Mouse (Mus musculus): ENCODE results near the gene Ywhab. TPM values are rescaled to one million over a fixed set of nuclear protein-coding genes. Genes with fewer than 3 reads are reported as not detected.

The Ywhab gene
- total RNA-seq (2021), result 10 to 100 TPM; 39.3 to 42.4 TPM
- long read RNA-seq, experiment 1, transcript Ywhab-201 (6 exons, 3,013 nt), result major isoform, 64 of 75 reads
- long read RNA-seq, experiment 1, partial matches to known transcripts, result 9 of 75 reads
- long read RNA-seq, experiment 1, other reads (novel, unspliced or antisense), result 2 of 75 reads
- long read RNA-seq, experiment 2, transcript Ywhab-201 (6 exons, 3,013 nt), result major isoform, 58 of 66 reads
- long read RNA-seq, experiment 2, partial matches to known transcripts, result 3 of 66 reads
- long read RNA-seq, experiment 2, other reads (novel, unspliced or antisense), result 5 of 66 reads

GRCm38 (mm10) chr2:163994654-163994976, at the start of gene Ywhab:
Gene Ywhab, plus strand, starts transcription at chr2:163994960.
- DNase-seq (ENCODE audit: low spot score), result peak; percentile 93

- DNase-seq (ENCODE audit: low spot score), result no peak
These were observed 48.5 kb upstream of the Ywhab start for GRCm38 (mm10) chr2:163946221-163946620.

- no peak for DNase-seq (ENCODE audit: low spot score)
These were observed 46.8 kb upstream of the Ywhab start for GRCm38 (mm10) chr2:163947976-163948375.

- peak; percentile 54 for DNase-seq (ENCODE audit: low spot score)
These were observed 43.0 kb upstream of the Ywhab start for GRCm38 (mm10) chr2:163951770-163952169.

GRCm38 (mm10) chr2:163953622-163954310, 41.0 kb upstream of the Ywhab start:
- no peak for DNase-seq (ENCODE audit: low spot score)

DNA sequence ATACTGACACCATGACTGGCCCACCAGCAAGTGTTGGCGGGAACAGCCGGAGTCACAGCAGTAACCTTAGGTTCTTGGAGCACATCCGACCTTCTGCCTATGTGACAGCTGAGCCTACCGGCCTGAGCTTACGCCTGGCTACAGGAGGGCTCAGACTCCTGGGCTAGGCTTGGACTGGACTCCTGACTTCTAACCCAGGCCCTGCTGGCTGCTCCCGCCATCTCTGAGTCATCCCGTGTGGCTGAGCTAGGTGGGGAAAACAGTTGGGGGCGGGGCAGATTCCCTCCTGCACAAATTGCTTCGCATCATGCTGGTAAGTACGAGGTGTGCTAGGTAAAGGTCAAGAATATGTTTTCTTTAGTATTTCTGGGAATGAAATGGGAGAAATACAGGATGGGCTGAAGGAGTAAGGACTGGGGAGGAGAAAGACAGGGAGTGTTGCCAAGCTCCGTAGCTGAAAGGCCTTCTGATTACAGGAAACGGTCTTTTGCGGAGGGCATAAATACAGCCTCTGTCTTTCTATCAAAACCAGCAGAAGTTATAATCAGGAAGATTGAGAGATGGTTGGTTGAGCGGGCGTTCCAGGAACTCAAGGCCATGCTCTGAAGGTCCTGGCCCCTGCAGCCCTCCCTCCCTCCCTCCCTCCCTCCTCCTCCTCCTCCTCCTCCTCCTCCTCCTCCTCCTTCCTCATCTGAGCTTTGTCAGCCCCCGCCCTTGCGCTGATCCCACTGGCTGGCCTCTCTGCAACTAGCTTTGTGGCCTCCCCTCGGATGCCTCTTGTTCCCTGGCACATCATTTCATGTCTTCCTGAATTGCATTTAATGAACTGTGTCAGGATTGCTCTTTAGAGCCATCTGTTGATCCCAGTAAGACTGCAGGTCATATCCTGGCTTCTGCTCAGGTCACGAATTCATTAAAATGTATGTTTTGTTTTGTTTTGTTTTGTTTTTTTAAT, 29.9 kb upstream of the Ywhab start:
- no peak for DNase-seq (ENCODE audit: low spot score)

DNA sequence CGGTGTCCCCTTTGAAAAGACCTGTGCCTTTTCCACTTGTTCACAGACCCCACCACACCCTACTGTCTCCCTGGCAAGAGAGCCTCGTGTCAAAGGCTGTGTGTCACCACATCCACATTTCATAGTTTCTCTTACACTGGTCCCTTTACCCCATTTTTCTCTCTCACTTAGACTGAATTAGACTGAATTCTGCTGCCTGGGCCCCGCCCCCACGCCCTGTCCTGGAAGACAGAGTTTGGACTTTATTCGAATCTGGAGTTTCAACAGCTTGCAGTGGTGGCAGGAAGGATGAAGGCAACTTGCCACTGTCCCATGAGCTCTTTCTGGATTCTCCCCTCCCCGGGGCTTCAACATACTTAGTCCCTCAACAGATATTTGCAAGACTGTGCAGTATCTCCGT, 29.1 kb upstream of the Ywhab start:
- no peak for DNase-seq (ENCODE audit: low spot score)

- peak; percentile 50 for DNase-seq (ENCODE audit: low spot score)
These were observed 26.2 kb upstream of the Ywhab start for GRCm38 (mm10) chr2:163968581-163968980.

DNA sequence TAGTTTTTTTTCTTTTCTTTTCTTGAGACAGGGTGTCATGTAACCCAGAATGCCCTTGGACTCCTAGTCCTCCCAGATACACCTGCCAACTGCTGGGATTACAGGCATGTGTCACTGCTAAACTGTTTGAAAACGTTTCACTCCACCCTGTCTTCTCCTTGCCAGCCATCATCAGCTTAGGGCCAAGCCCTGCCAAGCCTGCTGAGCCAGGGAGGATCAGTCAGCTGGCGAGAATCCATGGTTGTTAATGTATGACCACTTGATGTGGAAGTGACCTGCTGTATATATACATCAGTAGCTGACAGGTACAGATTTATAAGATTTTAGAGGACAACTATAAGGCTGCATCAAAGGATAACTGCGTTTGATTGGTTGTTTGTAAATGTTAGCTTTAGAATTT, 24.4 kb upstream of the Ywhab start:
- DNase-seq (ENCODE audit: low spot score), result no peak

DNA sequence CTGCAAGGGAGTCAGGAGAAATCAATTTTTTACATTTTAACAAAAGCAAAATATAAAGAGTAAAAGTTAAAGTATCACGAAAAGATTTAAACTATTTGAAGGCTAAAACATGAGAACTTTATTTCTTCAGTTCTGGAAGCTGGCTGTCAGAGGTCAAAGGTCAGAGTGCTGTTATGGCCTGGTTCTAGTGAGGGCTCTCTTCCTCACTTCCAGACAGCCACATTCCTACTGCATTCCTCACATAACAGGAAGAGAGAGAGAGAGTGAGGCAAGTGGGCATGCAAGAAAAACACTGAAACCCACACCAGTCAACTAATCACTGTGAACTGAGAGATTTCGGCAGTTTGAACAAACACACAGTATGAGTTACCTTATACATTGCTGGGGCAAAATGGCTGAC, 20.7 kb upstream of the Ywhab start:
- DNase-seq (ENCODE audit: low spot score), result no peak

GRCm38 (mm10) chr2:163976448-163976847, 18.3 kb upstream of the Ywhab start:
- DNase-seq (ENCODE audit: low spot score), result no peak

GRCm38 (mm10) chr2:163987233-163987632, 7.5 kb upstream of the Ywhab start:
- no peak for DNase-seq (ENCODE audit: low spot score)

- no peak for DNase-seq (ENCODE audit: low spot score)
These were observed 1.9 kb upstream of the Ywhab start for GRCm38 (mm10) chr2:163992871-163993270.

DNA sequence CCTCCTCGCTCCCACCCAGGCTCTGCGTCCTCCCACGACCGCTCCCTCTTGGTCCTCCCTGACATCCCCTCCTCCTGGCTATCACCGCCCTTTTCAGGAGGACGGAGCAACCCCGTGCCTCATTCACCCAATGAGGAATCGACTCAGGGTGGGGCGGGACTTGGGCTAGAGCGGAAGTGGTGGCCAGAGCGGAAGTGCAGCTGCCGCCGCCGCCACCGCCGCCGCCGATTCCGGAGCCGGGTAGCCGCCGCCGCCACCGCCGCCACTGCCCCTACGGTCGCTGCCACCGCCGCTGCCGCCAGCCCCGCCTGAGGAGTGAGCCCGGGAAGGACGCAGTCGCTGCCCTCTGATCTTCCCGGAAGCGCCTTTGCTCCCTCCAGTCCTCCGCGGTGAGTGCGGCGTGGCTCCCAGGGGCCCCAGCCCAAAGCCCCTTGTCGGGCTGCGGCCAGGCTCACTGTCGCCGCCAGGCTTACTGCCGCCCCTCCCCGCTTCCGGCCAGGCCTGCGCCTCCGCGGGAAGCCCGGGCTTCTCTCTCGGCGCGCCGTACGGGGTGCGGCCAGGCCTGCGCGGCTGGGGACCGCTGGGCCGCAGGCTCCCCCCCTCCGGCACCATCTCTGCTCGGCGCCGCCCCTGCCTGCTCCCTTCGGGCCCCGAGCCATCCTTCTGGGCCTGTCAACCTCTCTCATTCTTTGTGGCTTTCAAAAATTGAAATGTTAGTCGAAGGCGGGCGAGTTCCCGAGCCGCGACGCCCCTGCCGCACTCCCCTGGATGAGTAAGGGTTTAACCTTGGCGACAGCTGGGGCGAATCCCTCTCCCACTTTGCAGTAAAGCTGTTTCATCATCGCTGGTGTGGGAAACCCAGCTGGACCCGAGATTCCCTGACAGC, 460 bp downstream of the Ywhab start:
- no peak for DNase-seq (ENCODE audit: low spot score)

DNA sequence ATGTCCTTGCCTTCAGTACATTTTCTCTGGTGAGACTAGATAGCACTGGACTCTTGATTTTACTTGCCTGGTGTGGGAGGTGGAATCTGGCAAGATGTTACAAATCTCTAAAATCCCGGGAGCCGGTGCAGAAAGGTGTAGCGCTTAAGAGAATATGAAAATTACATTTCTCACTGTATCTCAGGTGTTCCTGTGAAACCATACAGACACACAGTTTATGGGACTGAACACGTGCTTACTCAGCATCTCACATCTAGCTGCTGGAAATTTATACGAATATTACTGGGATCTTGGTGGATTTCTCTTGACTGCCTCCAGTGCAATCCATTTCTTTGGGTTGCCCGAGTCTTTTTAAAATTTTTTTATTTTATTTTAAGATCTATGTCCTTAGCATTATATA, 1.5 kb downstream of the Ywhab start:
- DNase-seq (ENCODE audit: low spot score), result no peak

- no peak for DNase-seq (ENCODE audit: low spot score)
These were observed 2.1 kb downstream of the Ywhab start for GRCm38 (mm10) chr2:163996899-163997298.

GRCm38 (mm10) chr2:163998981-163999380, 4.2 kb downstream of the Ywhab start:
- DNase-seq (ENCODE audit: low spot score), result no peak

DNA sequence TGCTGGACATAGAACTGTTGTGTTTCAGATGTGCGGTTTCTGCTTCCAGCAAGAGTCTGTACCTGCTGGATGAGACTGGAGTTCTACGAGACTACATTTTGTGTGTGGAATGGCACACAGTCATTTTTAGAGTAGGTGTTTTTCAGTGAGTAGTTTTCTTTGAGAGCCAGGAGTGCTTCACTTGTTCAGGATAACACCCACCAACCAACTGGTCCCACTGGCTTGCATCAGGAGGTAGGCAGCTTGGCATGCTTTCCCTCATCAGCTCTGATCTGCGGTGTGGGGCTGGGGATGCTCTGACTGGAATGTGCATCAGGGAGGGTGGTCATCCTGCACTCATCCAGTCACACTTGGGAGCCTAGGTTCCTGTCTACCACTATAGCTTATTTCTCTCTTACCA, 7.9 kb downstream of the Ywhab start:
- no peak for DNase-seq (ENCODE audit: low spot score)

DNA sequence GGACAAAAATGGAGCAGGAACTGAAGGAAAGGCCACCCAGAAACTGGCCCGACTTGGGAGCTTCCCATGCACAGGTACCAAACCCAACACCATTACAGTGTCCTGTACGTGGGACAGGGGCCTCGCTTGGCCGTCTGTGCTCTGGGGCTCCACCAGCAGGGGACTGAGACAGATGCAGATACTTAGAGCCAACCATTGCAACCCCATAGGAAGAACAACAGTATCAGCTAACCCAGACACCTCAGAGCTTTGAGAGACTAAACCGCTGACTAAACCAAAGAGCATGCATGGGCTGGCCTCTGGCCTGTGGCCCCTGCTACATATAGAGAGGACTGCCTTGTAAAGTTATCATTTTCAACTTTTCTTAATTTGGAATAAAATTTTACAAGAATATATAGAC, 9.7 kb downstream of the Ywhab start:
- no peak for DNase-seq (ENCODE audit: low spot score)

DNA sequence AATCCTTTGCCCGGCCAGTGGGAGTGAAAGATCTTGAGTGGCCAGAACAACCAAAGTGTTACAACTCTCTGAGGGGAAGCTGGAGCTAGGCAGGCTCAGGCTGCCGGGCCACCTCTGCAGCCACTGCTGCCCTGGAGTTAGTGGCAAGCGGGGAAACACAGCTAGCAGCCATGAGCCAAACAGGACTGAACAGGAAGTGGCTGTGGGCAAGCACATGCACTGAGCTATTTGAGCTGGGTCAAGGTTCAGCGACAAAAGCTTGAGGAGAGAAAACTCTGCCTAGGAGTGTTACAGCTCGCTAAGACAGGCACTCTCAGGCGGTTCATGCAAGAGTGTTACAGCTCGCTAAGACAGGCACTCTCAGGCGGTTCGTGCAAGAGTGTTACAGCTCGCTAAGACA, 12.2 kb downstream of the Ywhab start:
- DNase-seq (ENCODE audit: low spot score), result no peak

DNA sequence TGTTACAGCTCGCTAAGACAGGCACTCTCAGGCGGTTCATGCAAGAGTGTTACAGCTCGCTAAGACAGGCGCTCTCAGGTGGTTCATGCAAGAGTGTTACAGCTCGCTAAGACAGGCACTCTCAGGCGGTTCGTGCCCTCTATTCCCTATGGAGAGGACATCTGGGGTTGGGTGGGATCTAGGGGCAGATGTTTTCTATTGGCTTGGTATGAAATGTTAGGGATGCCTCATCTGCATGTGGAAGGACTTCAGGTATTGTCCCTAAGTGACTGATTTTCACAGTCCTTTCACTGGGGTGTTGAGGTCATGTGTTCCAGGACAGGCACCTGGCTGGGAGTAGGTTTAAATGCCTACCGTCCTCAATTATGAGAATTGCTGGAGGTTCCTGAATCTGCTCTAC, 12.8 kb downstream of the Ywhab start:
- no peak for DNase-seq (ENCODE audit: low spot score)
